Mouse (Mus musculus): Measurements from ENCODE around the gene Parn.

DNA sequence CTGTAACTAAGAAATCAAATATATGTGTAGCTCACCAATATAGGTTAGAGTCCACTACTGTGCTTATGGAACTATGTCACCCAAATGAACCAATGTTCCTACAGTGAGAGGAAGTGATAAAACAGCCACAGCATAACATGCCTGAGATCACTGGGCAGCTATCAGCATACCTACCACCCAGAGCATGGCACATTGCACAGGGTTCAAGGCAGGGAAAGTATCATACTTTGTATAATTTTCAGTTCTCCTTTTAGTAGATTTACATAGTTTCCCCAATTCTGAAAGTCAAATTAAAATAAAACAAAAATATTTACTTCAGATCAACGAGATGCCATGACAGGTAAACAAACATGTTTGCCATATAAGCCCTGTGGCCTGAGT, 59.3 kb downstream of the Parn start:
- TF ChIP-seq POLR2A (IDR thresholded peaks at IDR 0.05; ENCODE audit: extremely low read depth, insufficient read depth, low read length) (no peak), CTCF (IDR thresholded peaks at IDR 0.05; ENCODE audit: low read depth, low read length) (no peak)
